In genomic region chr1:168357680-168358611, GRCm38 (mm10) we compare ENCODE assay signal across 9 mouse cellular contexts.
A peak's percentile ranks its signal among the peaks of the same experiment; 100 is the strongest.
DNase-seq lines count a peak whose midpoint lies in the region; ATAC-seq and TF ChIP-seq lines count a peak whose summit lies in the region.
"Had no signal": no experiment of that assay in that cellular context is flagged by ENCODE, and none has a peak within 500 bp of the region (broad histone marks: within the 10 kb centered on the region; RNA-seq: fewer than 3 reads in every experiment).

No protein-coding gene starts in this region.

- ATAC-seq in forebrain, embryonic 16.5 days = peak; percentile 68

- H3K4me2 ChIP-seq in forebrain, embryonic 16.5 days (ENCODE audit: low read length) = peak overlapping the region; percentile 37

- no peak overlapping the region for H3K4me3 ChIP-seq in cerebellum, adult 2 months (replicated peaks; ENCODE audit: insufficient read depth, low read depth, low read length)
- H3K4me3 ChIP-seq in forebrain, embryonic 16.5 days (replicated peaks; ENCODE audit: low read length) = peak overlapping the region; percentile 7
- peak overlapping the region; percentile 49 for H3K4me3 ChIP-seq in midbrain, embryonic 10.5 days

- TF ChIP-seq CTCF in cerebellum, adult 2 months (IDR thresholded peaks at IDR 0.05; ENCODE audit: borderline replicate concordance, insufficient read depth, low read depth, low read length) = no peak

- DNase-seq in cerebellum, postnatal 10 days = peak; percentile 70 to 78
- no peak for DNase-seq in cerebellum, adult 2 months
- DNase-seq in ES-CJ7 (ENCODE audit: low read depth, low spot score) = peak; percentile 93
- peak; percentile 88 for DNase-seq in midbrain, embryonic 10.5 days (ENCODE audit: low spot score)
- no peak for DNase-seq in ovary, postnatal 14 days (ENCODE audit: low spot score)
- DNase-seq in layer of hippocampus, postnatal 36 days = no peak
- no peak for DNase-seq in right cerebral cortex, postnatal 4 days
- DNase-seq: adrenal gland, adult 8-10 months had no signal

- 52% methylated on average over 26 of the region's 26 CpGs for WGBS in cerebellum, adult 2 months
- 3% methylated on average over 26 of the region's 26 CpGs for WGBS in forebrain, embryonic 16.5 days
- 4% methylated on average over 26 of the region's 26 CpGs for WGBS in midbrain, embryonic 10.5 days

- peaks cover 9% of the 10 kb centered on the region for H3K4me1 ChIP-seq in cerebellum, adult 2 months (ENCODE audit: control insufficient read depth, insufficient read depth, low read length)
- H3K4me1 ChIP-seq in forebrain, embryonic 16.5 days (replicated peaks; ENCODE audit: control insufficient read depth, insufficient read depth, low read length) = peaks cover 63% of the 10 kb centered on the region
- H3K4me1 ChIP-seq in midbrain, embryonic 10.5 days = peaks cover 89% of the 10 kb centered on the region

- no peak for TF ChIP-seq POLR2A in cerebellum, adult 2 months (IDR thresholded peaks at IDR 0.05; ENCODE audit: borderline replicate concordance, insufficient read depth, low read length)

- no peaks in the 10 kb centered on the region for H3K36me3 ChIP-seq in forebrain, embryonic 16.5 days (ENCODE audit: control insufficient read depth, insufficient read depth)
- peaks cover 19% of the 10 kb centered on the region for H3K36me3 ChIP-seq in midbrain, embryonic 10.5 days

- H3K27ac ChIP-seq in cerebellum, adult 2 months (ENCODE audit: insufficient read depth, low read length) = no peak overlapping the region
- H3K27ac ChIP-seq in forebrain, embryonic 16.5 days (ENCODE audit: low read length) = peak overlapping the region; percentile 66
- H3K27ac ChIP-seq in midbrain, embryonic 10.5 days (replicated peaks) = peak overlapping the region; percentile 89

- peak overlapping the region; percentile 24; the same call in 1 of the 2 replicates for H3K9ac ChIP-seq in forebrain, embryonic 16.5 days (replicated peaks; ENCODE audit: low read depth, low read length)

- H3K27me3 ChIP-seq in cerebellum, adult 2 months (ENCODE audit: control insufficient read depth, insufficient read depth, low read length) = no peaks in the 10 kb centered on the region
- H3K27me3 ChIP-seq in forebrain, embryonic 16.5 days (replicated peaks; ENCODE audit: control insufficient read depth, insufficient read depth, low read length) = no peaks in the 10 kb centered on the region
- no peaks in the 10 kb centered on the region for H3K27me3 ChIP-seq in midbrain, embryonic 10.5 days (ENCODE audit: low read depth, poor library complexity, severe bottlenecking)

- no peaks in the 10 kb centered on the region for H3K9me3 ChIP-seq in forebrain, embryonic 16.5 days (ENCODE audit: control insufficient read depth, low read length)
- no peaks in the 10 kb centered on the region for H3K9me3 ChIP-seq in midbrain, embryonic 10.5 days (replicated peaks)

Comparison
In these comparisons a context has a peak if more than half of its experiments do, and no peak if none do; other contexts are left out.
1. DNase-seq: peak in cerebellum, postnatal 10 days (2 of 2), ES-CJ7 (single experiment) and midbrain, embryonic 10.5 days (single experiment); none in cerebellum, adult 2 months (0 of 2), ovary, postnatal 14 days (single experiment), layer of hippocampus, postnatal 36 days (0 of 2) and right cerebral cortex, postnatal 4 days (single experiment).